Mouse (Mus musculus) thymus, adult 2 months (tissue): ENCODE results near the gene Zfp768. TPM values are rescaled to one million over a fixed set of nuclear protein-coding genes. Genes with fewer than 3 reads are reported as not detected.
A peak's percentile ranks its signal among the peaks of the same experiment; 100 is the strongest.

Experiments used
- DNase-seq: peaks from one replicate; pipeline ENCODE4 v3.0.0; 2021
- H3K27ac ChIP-seq: fragments of 200-500 bp; 2 replicates; pipeline ENCODE4 v1.5.1; 2012; ENCODE audit warnings: low read length, control low read depth; ENCODE audit not compliant: control insufficient read depth, insufficient read depth
- H3K27me3 ChIP-seq: fragments of 200-500 bp; 2 replicates; pipeline ENCODE4 v1.6.1; 2012; ENCODE audit warnings: mild to moderate bottlenecking, low read length, moderate library complexity, mixed read lengths; ENCODE audit not compliant: control insufficient read depth, insufficient read depth
- H3K36me3 ChIP-seq: fragments of 200-500 bp; 2 replicates; pipeline ENCODE4 v1.6.1; 2012; ENCODE audit warnings: mild to moderate bottlenecking, low read length, moderate library complexity; ENCODE audit not compliant: control insufficient read depth, insufficient read depth
- H3K4me1 ChIP-seq: fragments of 200-500 bp; replicated peaks from 2 replicates; pipeline ENCODE4 v1.6.1; 2012; ENCODE audit warnings: low read length; ENCODE audit not compliant: control insufficient read depth, insufficient read depth
- H3K4me3 ChIP-seq: fragments of 200-500 bp; 2 replicates; pipeline ENCODE4 v1.5.1; 2012; ENCODE audit warnings: mild to moderate bottlenecking, low read length, control low read depth, moderate library complexity; ENCODE audit not compliant: control insufficient read depth, insufficient read depth
- CTCF ChIP-seq: fragments of 200-500 bp; IDR thresholded peaks from 2 replicates; pipeline ENCODE4 v1.5.1; 2012; ENCODE audit warnings: mild to moderate bottlenecking, control low read depth, low read length, moderate library complexity, borderline replicate concordance; ENCODE audit not compliant: control insufficient read depth, poor library complexity, insufficient read depth; ENCODE audit errors: extremely low read depth
- POLR2A ChIP-seq: fragments of 200-500 bp; IDR thresholded peaks from 2 replicates; pipeline ENCODE4 v1.6.1; 2012; ENCODE audit warnings: mild to moderate bottlenecking, low read length, control low read depth, moderate library complexity; ENCODE audit not compliant: control insufficient read depth, poor library complexity, insufficient read depth; ENCODE audit errors: extremely low read depth
- WGBS: fragments of 180-500 bp; shearing (Covaris S2); methylation state at CpG from one replicate; pipeline ENCODE4 v1.1.7; 2018; 5-methylcytosine and 5-hydroxymethylcytosine counted together
- polyA plus RNA-seq: library from polyadenylated mRNA; depleted of rRNA; stranded (reverse); fragments of >200 nt; gene quantifications from 2 replicates; pipeline ENCODE4 v1.2.3, GENCODE M21; 2012

Zfp768 gene
- polyA plus RNA-seq, 1 experiment = 11.1 TPM

DNA sequence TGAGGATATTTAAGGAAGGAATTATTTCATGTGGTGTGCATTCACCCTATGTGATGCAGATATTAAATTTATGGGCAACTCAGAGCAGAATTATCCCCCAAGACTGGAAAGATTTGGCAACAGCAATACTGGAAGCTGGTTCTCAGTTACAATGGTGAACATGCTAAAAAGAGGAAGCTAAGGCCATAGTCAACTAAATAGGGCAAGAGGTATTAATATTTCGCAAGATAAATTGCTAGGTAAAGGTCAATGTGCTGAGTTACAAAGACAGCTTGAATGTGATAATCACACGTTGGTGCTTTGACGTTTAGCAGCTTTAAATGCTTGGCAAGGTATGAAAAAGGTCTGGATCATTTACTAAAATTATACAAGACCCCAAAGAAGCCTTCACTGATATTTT is 10.4 kb upstream of the Zfp768 start:
- no peak for DNase-seq
- WGBS = 81% methylated on average over 3 of the region's 3 CpGs
- no peak overlapping the region for H3K27ac ChIP-seq
- TF ChIP-seq CTCF = no peak
- TF ChIP-seq POLR2A = no peak
- no peaks in the 10 kb centered on the region for H3K27me3 ChIP-seq
- no peaks in the 10 kb centered on the region for H3K4me1 ChIP-seq
- no peaks in the 10 kb centered on the region for H3K36me3 ChIP-seq
- H3K4me3 ChIP-seq = no peak overlapping the region

DNA sequence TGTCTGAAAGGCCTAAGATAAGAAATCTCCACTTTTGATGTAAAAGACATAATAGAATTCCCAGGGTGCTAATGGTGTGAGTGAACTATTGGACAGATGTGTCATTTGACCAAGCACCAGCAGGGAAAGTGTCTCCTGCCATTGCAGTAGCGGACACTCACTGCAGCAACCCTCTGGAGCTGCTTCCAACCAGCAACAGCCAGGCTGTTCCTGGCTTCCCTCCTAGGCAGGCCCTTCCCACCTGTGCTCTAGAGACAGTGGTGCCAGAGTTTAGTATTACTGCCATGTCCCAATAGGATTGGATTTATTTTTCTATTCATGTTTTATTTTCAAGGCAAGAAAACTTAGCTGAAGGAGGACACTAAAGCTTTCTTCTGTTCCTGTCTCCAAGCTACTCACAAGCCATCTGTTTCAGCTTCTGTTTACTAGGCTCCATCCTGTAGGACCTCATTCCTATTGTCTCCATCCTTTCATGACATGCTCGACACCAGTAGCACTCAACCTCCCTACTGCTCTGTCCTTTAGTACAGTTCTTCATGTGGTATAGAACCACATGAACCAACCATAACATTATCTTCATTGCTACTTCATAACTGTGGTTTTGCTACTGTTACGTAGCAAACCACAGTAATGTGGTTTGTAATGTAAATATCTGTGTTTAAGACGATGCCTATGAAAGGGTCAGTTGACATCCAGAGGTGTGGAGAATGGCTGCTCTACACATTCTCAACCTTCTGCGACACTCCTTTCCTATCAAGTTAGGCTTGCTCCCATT is 6.0 kb upstream of the Zfp768 start:
- DNase-seq = no peak
- Histone ChIP-seq H3K4me3 (no peak overlapping the region), H3K4me1 (no peaks in the 10 kb centered on the region), H3K27ac (no peak overlapping the region), H3K36me3 (no peaks in the 10 kb centered on the region), H3K27me3 (no peaks in the 10 kb centered on the region)
- WGBS = 45% methylated on average over 5 of the region's 5 CpGs
- TF ChIP-seq POLR2A (no peak), CTCF (no peak)

GRCm38 (mm10) chr7:127346676-127347075 is 1.3 kb upstream of the Zfp768 start:
- 69% methylated on average over 8 of the region's 8 CpGs for WGBS
- TF ChIP-seq CTCF = no peak
- TF ChIP-seq POLR2A = no peak
- Histone ChIP-seq H3K4me3 (no peak overlapping the region), H3K27ac (no peak overlapping the region), H3K27me3 (no peaks in the 10 kb centered on the region), H3K36me3 (no peaks in the 10 kb centered on the region), H3K4me1 (peaks cover 5% of the 10 kb centered on the region; the same call in 1 of the 2 replicates)
- DNase-seq = no peak

DNA sequence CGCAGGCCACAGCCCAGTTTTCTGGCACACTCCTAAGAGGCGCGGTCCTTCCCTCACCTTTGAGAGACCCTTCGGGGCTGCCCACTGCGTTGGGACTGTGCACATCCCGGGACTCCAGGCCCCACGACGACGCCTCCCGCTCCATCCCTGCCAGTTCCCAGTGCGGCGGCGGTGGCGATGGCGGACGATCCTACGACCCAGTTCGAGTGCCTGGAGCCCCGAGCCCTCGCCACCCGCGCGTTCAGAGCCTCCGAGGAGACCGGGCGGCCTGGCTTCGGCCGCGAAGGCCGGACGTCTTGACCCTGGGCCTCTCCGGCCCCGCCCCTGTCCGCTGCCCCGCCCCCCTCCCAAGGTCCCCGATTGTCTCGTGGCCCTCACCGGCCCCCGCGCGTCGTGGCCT is 297 bp downstream of the Zfp768 start:
- Histone ChIP-seq H3K4me1 (peaks cover 5% of the 10 kb centered on the region; the same call in 1 of the 2 replicates), H3K4me3 (peak overlapping the region; percentile 57), H3K36me3 (no peaks in the 10 kb centered on the region), H3K27me3 (no peaks in the 10 kb centered on the region), H3K27ac (no peak overlapping the region)
- WGBS = 3% methylated on average over 42 of the region's 42 CpGs
- TF ChIP-seq POLR2A (no peak), CTCF (no peak)
- no peak for DNase-seq

DNA sequence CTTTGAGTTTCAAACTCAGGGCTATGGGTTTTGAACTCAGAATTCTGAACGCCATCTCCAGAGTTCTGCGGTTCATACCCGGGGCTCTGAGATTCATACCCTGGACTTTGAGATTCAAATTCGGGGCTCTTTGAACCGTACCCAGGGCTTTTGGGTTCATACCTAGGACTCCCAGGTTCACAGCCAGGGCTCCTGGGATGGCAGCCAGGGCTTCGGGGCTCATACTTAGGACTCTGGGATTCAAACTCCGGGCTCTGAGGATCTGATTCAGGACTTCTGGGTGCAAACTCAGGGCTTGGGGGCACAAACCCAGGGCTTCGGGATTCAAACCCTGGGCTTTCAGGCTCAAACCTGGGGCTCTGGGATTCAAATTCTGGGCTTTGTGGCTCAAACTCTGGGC is 1.0 kb downstream of the Zfp768 start:
- no peak for DNase-seq
- no peak overlapping the region for H3K4me3 ChIP-seq
- H3K27ac ChIP-seq = no peak overlapping the region
- WGBS = 94% methylated on average over 8 of the region's 8 CpGs
- no peak for TF ChIP-seq POLR2A
- TF ChIP-seq CTCF = no peak
- no peaks in the 10 kb centered on the region for H3K27me3 ChIP-seq
- no peaks in the 10 kb centered on the region for H3K36me3 ChIP-seq
- H3K4me1 ChIP-seq = peaks cover 5% of the 10 kb centered on the region; the same call in 1 of the 2 replicates

GRCm38 (mm10) chr7:127343351-127344019 is 1.9 kb downstream of the Zfp768 start:
- Histone ChIP-seq H3K27ac (no peak overlapping the region), H3K27me3 (no peaks in the 10 kb centered on the region), H3K4me1 (peaks cover 5% of the 10 kb centered on the region; the same call in 1 of the 2 replicates), H3K36me3 (no peaks in the 10 kb centered on the region), H3K4me3 (no peak overlapping the region)
- no peak for DNase-seq
- WGBS = 96% methylated on average over 38 of the region's 38 CpGs
- no peak for TF ChIP-seq CTCF
- TF ChIP-seq POLR2A = no peak
